Mouse (Mus musculus) testis, adult 2 months (tissue): Measurements from ENCODE around the gene Sez6l2.

Source experiments
- CTCF ChIP-seq: fragments of 200-500 bp; IDR thresholded peaks from 2 replicates; pipeline ENCODE4 v1.5.1; 2012; ENCODE audit warnings: low read depth, mild to moderate bottlenecking, inconsistent platforms, low read length, moderate library complexity; ENCODE audit not compliant: control insufficient read depth, insufficient read depth, insufficient replicate concordance
- POLR2A ChIP-seq: fragments of 200-500 bp; IDR thresholded peaks from 2 replicates; pipeline ENCODE4 v1.6.1; 2012; ENCODE audit warnings: low read depth, mild to moderate bottlenecking, inconsistent platforms, low read length, moderate library complexity; ENCODE audit not compliant: control insufficient read depth

GRCm38 (mm10) chr7:126983113-126983512, 32.8 kb downstream of the Sez6l2 start:
- TF ChIP-seq CTCF (no peak), POLR2A (no peak)
